Mouse (Mus musculus): ENCODE measurements around the gene Ndufs5.

The Ndufs5 gene

GRCm38 (mm10) chr4:123687025-123687781 lies 30.8 kb downstream of the Ndufs5 start:
- peak; percentile 71 for DNase-seq (ENCODE audit: low spot score)

DNA sequence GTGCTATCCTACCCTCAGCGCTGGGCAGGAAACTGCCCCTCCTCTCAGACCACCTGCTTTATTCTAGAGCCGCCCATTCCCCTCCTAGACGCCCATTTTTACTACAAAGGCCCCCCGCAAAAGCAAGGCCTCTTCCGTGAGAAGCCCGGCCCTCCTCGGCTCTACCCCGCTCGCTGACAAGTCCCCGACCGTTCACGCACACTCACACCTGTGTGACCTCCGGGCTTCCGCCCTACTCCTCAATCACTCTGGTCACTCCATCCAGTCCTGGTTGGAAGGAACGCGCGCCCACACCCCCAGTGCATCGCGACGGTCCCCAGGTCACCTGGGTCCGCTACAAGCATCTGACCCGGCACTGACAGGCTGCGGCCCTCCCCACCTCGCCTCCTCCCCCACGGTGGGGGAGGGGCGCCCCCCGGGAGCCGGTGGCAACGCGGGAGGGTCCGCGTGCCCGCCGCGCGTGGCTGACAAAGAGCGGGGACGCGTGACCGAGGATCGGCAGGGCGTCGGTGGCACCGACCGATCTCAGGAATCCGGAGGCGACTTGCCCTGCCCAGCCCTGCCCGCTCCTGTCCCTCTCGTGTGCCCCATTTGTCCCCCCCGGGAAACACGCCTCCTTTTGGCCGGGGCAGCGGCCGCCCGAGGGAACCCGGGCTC lies 31.5 kb downstream of the Ndufs5 start:
- peak; percentile 45 for DNase-seq (ENCODE audit: low spot score)

DNA sequence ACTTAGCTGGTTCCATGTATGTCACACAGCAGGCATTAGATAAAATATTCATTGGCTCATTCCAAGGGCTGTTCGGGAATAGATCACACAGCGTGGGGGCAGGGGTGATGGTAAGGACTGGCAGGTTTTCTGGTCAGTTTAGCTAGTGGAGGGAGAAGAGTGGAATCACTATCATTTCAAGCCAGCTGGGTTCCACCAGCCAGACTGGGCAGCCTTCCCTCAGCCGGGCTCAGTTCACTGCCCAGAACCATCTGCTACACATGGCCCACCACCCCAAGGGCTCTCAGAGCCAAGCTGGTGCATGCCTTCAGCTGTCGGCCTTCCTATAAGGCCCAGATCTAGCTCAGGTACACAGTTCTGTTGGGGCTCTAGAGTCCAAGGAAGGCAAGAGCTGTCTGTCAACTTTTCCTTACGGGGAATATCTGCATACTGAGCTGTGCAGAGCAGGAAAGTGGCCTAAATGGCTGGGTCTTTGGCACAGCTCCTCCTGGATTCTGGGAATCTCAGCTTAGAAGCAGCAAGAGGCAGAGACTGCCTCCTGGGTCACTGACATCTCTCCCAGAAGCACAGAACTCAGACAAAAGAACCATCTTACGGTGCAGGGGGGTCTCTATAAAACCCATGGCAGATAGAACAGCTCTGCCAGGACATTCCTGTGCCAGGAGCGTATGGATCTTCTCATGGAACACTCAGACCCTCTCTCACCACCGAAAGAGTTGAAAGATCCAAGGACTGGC lies 32.3 kb downstream of the Ndufs5 start:
- peak; percentile 34 for DNase-seq (ENCODE audit: low spot score)

GRCm38 (mm10) chr4:123685046-123685445 lies 33.0 kb downstream of the Ndufs5 start:
- DNase-seq (ENCODE audit: low spot score), result no peak

GRCm38 (mm10) chr4:123684260-123684659 lies 33.7 kb downstream of the Ndufs5 start, which contains the start of gene Macf1:
Macf1 (minus strand) TSS chr4:123684360.
- no peak for DNase-seq (ENCODE audit: low spot score)

- peak; percentile 60 for DNase-seq (ENCODE audit: low spot score)
These were observed 35.7 kb downstream of the Ndufs5 start for GRCm38 (mm10) chr4:123682291-123682690.

- DNase-seq (ENCODE audit: low spot score), result no peak
These were observed 37.0 kb downstream of the Ndufs5 start for GRCm38 (mm10) chr4:123680962-123681361.

DNA sequence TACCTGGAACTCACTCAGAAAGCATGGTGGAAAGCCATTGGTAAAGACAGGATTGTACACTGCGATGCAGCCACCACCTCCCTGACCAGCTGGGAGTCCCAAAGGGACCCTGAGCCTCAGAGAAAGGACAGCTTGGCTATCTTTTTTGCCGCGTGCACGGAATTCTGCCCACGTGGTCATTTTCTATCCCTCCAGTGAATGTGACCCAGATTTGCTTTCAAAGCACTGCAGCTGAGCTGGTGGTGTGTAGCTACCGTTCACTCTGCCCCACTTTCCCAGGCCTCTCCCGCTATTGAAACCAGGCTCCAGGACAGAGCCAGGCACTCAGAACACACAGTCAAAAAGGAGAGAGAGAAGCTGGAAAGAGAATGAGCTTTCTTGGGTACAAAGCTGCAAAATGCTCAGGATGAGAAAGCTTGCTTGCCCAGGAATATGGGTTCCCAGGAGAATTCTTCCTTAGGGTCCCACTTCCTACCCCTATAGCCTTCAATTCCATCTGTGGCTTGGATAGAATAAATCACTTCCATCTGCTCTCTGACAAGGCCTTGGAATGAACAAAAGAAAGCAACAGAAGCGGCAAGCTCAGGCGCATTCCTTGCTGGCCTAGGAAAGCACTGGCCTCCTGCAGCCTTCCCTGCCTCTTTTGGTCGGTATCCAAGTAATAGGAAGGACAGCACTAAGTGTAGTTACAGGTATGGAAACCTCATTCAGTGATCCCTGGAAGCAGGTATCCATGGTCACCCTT lies 40.8 kb downstream of the Ndufs5 start:
- peak; percentile 84 for DNase-seq (ENCODE audit: low spot score)

GRCm38 (mm10) chr4:123670598-123670997 lies 47.4 kb downstream of the Ndufs5 start:
- no peak for DNase-seq (ENCODE audit: low spot score)

- no peak for DNase-seq (ENCODE audit: low spot score)
These were observed 48.3 kb downstream of the Ndufs5 start for GRCm38 (mm10) chr4:123669696-123670095.

- DNase-seq (ENCODE audit: low spot score), result peak; percentile 97
These were observed 50.6 kb downstream of the Ndufs5 start for GRCm38 (mm10) chr4:123667260-123667867.

DNA sequence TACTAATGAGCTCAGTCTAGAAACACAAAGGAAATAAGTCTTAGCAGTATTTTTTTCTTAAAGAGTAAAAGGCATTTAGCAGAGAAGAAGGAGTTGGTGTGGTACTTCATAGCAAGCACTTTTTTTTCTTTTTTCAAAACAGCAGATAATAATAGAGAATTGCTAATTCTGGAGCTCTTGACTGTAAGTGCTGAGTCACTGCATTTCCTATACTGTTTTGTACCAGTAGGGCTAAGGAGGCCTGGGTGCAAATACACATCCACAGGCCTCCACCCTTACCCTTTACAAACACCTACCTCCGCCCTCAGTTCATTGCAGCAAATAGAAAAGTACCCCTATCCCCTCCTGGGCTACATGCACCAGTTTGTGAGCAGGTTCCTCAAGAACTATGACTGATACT lies 51.5 kb downstream of the Ndufs5 start:
- DNase-seq (ENCODE audit: low spot score), result no peak

DNA sequence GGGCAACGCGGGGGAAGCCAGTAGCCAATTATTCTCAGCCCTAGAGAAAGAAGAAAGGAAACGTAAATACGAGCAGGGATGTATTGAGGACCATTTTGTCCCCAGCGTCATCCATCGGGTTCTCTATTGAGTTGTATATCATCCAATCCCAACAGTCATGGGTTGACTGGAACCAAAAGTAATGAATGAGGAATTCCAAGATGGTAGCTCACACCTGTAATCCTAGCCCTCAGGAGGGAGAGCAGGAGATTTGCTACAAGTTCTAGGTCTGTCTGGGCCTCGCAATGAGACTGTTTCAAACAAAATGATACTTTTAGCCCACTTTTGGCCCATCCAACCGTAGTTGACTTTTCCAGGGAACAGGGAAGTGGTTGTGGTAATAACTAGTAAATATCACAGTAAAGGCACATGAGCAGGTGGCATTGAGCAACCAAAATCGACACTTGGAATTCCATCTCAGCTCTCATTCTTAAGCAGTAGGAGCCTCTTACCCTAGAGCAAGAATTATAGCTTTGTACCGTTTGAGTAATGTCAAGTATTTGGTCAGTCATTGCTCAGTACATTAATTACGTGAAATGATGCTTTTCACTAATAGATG lies 52.2 kb downstream of the Ndufs5 start:
- no peak for DNase-seq (ENCODE audit: low spot score)

GRCm38 (mm10) chr4:123664951-123665661 lies 52.9 kb downstream of the Ndufs5 start:
- DNase-seq (ENCODE audit: low spot score), result peak; percentile 69

DNA sequence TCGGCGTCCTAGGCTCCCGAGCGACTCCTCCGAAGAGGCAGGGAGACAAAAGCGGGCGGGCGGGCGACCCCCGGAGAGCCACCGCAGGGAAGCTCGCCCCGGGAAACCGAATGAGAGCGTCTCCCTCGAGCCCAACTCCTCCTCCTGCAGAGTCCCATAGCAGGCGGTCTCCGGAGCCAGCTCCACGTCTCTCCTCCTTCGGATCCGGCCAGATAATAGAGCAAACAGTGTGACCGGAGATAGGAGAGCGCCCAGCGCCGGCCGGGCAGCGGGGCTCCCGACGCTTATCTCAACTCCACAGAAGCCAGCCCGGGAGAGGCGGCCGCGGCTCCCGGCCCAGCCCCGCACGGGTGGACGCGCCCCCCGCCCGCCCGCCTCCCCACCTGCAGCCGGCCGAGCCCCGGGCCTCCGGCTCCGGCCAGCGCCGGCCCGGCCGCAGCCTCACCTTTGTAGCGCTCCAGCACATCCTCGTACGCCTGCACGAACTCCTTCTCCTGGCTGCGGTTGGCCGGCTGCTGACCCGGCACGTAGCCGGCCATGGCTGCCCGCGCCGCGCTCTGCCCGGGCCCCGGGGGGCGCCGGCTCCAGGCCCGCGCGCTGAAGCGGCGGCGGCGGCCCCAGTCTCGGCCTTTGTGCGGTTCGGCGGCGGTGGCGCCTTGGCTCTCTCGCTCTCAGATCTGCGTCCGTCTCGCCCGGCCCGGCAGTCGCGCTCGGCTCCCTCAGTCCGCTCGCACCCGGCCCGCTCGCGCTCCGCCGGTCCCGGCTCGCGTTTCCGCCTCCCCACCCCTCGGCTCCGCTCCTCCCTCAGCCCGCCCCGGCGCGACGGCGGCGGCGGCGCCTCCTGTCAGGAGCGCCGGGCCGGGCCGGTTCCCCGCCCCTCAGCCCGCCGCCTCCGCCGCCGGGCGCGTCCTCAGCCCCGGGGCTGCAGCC lies 53.7 kb downstream of the Ndufs5 start:
- peak; percentile 64 for DNase-seq (ENCODE audit: low spot score)

DNA sequence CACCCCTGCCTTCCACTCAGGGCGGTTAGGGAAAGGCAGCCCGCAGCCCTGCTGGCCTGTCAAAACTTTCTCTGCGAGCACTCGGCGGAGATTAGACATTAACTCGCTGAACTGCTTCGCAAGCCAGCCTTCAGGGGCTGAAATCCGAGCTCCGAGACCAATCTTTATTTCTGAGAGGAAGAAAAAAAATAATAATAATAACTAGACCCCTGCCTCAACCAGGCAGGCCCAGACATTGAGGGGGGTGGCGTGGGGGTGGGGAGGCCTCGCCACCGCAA lies 54.4 kb downstream of the Ndufs5 start:
- DNase-seq (ENCODE audit: low spot score), result peak; percentile 48

DNA sequence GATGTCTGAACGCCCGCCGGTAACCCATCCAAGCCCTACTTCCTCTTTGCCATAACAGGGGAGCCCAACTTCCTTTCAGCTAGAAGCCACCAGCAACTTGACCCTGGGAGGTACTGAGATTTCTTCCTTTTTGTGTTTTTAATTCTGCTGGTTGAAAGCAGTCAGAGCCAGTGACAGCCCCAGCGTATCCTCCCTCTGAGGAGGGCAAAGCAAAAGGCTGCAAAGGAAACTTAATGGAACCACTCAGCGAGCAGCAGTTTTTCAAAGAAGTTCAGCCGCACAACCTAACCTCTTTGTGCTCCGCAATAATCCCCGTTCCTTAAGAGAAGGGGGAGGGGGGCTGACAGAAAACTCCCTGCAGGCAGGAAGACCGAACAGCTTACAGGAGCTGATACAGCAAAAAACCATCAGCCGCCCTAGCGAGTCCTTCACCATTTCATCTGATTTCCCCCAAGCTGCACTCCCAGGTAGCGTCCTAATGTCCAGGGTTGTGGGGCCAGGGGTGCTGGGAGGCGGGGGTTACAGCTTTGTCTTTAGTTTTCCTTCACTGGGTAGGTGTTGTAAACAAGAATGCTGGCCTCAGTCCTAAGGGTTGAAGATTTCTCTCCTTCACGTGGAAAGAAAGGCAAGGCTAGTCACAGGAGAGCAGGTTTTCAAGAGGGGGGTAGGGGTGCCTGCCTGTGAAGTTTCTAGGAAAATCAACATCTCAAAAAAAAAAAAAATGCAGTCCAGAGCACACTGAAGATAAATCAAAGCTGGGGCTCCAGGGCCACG lies 54.9 kb downstream of the Ndufs5 start:
- peak; percentile 40 for DNase-seq (ENCODE audit: low spot score)

Measured in retina, embryonic 14.5 days (tissue).